Mouse (Mus musculus): Measurements from ENCODE around the gene Mrps17.

GRCm38 (mm10) chr5:129724268-129724667, 9.0 kb downstream of the Mrps17 start:
- no peak for TF ChIP-seq POLR2A (IDR thresholded peaks at IDR 0.05; ENCODE audit: low read depth, low read length)
- no peak for TF ChIP-seq CTCF (conservative IDR thresholded peaks at IDR 0.05; ENCODE audit: insufficient read depth, insufficient read length, low read depth, low read length)
